Mouse (Mus musculus) gastrocnemius, adult 2 months (tissue): ENCODE results near the gene Sp9. TPM values are rescaled to one million over a fixed set of nuclear protein-coding genes. Genes with fewer than 3 reads are reported as not detected.

ENCODE experiments used
- DNase-seq: peaks from one replicate; pipeline ENCODE4 v3.0.0; 2022
- H3K27ac ChIP-seq: fragments of 200-600 bp; 2 replicates; pipeline ENCODE4 v1.8.1; 2022; ENCODE audit warnings: mild to moderate bottlenecking
- H3K4me3 ChIP-seq: fragments of 200-600 bp; 2 replicates; pipeline ENCODE4 v1.8.1; 2022; ENCODE audit warnings: mild to moderate bottlenecking, moderate library complexity
- CTCF ChIP-seq: fragments of 200-600 bp; IDR thresholded peaks from 2 replicates; pipeline ENCODE4 v1.8.1; 2022; ENCODE audit warnings: antibody characterized with exemption, mild to moderate bottlenecking, moderate library complexity
- intact Hi-C: fragments of 180-260 bp; cut with DNase I; formaldehyde crosslinking; loops from one replicate; pipeline ENCODE4 v1.15.1; 2025
- total RNA-seq, 2 experiments: library from RNA; stranded (reverse); gene quantifications; 2 replicates each; pipeline ENCODE4 v1.2.3; 2021

Gene Sp9
- total RNA-seq, 2 experiments from 2014 or later: not detected

DNA sequence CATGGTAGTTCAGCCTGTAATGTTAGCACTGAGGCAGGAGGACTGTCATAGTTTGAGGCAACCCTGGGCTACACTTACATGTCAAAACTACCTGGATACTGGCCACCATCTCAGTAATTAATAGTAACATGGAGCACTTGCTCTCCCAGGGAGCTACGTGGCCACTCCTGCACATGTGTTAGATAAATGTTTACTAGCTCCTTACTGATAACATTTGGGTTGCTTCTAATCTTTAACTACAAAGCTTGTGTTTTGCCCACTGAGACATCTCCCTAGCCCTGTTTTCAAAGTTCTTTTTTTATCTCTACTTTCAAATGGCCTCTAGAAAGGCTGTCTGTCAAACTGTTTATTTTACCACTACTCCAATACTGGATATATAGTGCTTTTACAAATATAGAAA lies 30.3 kb downstream of the Sp9 start:
- TF ChIP-seq CTCF: no peak
- H3K4me3 ChIP-seq: no peak overlapping the region
- intact Hi-C loops: no loop called here
- DNase-seq: no peak
- H3K27ac ChIP-seq: no peak overlapping the region

DNA sequence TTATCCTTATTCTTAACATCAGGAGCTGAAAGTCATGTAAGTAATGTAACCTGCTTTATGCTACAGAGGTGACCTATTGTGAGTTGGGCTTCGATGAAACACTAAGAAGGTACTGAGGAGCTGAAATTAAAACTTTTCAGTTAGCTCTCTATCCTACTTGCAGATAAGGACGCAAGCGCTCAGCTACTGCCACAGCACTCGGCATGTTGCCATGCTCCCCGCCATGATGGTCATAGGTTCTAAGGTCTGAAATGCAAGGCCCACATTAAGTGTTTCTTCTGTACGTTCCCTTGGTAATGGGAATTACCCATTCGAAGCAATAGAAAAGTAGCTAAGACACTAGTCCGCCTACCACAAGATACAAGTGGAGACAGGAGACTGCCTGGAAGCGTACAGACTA lies 31.0 kb downstream of the Sp9 start:
- Histone ChIP-seq H3K4me3 (no peak overlapping the region), H3K27ac (no peak overlapping the region)
- intact Hi-C loops: no loop called here
- DNase-seq: no peak
- no peak for TF ChIP-seq CTCF

DNA sequence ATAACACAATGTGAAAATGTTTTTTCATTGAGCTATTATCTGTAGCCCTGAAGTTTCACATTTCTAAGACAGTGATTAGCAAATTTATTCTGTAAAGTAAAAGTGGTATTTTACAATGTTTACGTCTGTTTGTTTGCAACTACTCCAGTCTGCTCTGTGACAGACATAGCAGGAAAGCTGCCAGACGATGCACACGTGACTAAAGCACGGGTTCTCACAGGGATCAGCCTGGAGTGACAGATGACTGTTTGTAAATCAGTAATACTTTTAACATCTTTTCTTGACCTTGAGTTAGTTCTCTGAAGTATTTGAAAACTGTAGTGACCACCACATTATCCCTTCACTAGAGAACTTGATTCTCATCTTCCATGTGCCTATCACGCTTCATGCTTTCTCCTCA lies 32.8 kb downstream of the Sp9 start:
- no peak for DNase-seq
- Histone ChIP-seq H3K27ac (no peak overlapping the region), H3K4me3 (no peak overlapping the region)
- no peak for TF ChIP-seq CTCF
- intact Hi-C loops: no loop called here

DNA sequence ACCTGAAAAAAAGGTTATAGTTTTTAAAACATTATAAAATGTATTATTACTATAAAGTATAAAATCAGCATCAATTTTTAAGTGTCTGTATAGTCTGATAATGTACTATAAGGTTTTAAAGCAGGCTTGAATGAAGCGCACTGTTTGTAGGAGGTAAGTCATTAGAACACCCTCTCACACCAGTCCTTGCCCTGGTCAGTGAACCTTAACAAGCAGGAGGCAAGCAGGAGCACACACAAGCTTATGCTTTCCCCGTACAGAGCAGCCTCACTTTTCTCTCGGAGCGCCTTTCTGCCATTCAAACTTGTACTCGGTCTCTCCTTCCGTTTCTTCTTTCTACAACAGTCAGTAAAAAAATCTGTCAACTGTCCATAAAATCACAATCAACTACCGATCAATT lies 34.3 kb downstream of the Sp9 start:
- no peak for DNase-seq

DNA sequence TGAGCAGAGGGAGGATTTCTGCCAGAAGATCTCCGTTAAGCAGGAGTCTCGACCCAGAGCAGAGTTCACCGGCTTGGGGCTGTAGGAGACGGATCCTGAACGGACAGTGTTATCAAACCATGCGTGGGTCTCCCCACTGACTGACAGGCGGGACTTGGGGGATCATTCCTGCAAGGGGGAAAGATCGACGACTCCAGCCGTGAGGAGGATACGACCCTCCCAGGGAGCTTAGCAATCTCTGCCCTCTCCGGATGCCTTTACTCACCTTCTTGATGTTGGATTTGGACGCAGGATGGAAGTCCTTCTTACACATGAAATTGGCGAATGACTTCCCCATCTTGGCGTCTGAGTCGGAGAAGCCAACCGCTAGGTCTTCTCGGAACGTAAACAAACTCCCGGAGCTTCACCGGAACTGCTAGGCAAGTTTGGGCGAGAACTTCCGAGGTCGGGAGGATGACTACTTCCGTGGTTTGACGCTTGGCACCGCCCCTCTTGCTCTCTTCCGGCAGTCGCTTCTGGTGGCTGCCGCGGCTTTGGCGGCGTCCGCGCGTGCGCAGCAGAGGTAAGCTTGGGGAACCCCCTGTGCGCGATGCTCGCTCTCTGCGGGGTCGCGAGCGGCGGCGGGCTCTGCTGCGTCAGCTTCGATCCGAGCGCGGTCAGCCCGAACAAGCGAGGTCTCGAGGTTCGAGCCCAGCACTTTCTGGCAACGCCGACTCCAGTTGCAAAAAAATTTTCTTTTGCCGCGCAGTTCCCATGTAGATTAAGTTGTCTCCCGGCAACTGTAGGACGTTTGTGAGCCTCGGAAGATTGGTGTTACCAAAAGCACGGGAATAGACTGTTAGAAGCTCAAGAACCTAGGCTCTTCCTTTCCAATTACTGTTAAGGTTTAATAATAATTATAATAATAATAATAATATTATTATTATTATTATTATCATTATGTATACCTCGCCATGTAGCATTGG lies 40.7 kb downstream of the Sp9 start, which contains the start of the genes Scrn3 and Cir1:
Gene Scrn3, plus strand, starts transcription at position 450 of the 965 bp plus-strand sequence.
Gene Cir1, minus strand, starts transcription at position 550 of the 965 bp plus-strand sequence.
- Histone ChIP-seq H3K4me3 (peak within 1 kb of the TSS; percentile 79), H3K27ac (peak within 1 kb of the TSS; percentile 95)
- DNase-seq: peak; percentile 97
- no peak for TF ChIP-seq CTCF
- intact Hi-C loops: loop anchor here (2.0 kb wide), 1 partner anchor 74 kb away; the partner anchor contains the start of gene Gpr155

More for the DNA sequence above, 34.3 kb downstream of the Sp9 start:
- H3K4me3 ChIP-seq: no peak overlapping the region
- intact Hi-C loops: no loop called here
- no peak for TF ChIP-seq CTCF
- no peak overlapping the region for H3K27ac ChIP-seq

DNA sequence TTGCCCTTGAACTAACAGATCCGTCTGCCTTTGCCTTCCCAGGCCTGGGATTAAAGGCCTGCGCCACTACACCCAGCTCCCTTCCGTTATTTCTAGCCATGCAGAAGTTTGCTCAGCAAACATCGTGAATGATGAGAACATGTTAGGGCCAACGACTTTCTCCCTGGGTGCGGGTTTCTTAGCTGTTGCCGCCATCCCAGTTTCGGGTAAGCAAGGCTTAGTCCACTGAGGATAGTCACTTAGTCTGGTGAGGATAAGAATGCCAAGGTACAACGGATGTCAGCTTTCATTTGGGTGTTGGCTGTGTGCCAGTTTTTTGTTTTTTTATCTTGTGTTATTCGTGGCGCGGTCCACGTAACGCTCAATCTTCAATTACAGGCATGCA lies 41.4 kb downstream of the Sp9 start:
- TF ChIP-seq CTCF: no peak
- peak overlapping the region; percentile 95 for H3K27ac ChIP-seq
- peak overlapping the region; percentile 79 for H3K4me3 ChIP-seq
- peak; percentile 50 for DNase-seq
- intact Hi-C loops: loop anchor here (2.0 kb wide), 1 partner anchor 74 kb away; the partner anchor contains the start of gene Gpr155

DNA sequence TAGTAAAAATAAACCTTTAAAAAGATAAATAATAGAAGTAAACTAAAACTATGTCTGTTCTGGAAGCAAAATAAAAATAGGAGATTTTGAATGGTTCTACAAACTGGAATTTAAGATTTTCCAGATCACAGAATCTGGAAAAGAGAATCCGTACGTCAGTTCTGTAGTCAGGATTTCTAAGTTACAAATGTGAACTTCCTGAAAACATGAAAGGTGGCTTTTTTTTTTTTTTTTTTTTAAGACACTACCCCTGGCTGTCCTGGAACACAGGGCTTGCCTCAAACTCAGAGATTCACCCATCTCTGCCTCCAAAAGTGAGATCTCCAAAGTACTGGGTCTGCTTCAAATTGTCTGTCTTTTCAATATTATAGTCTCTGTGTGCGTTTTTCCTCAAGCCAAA lies 42.6 kb downstream of the Sp9 start:
- Histone ChIP-seq H3K27ac (no peak overlapping the region; the same call in 1 of the 2 replicates), H3K4me3 (no peak overlapping the region)
- DNase-seq: no peak
- no peak for TF ChIP-seq CTCF
- intact Hi-C loops: no loop called here

DNA sequence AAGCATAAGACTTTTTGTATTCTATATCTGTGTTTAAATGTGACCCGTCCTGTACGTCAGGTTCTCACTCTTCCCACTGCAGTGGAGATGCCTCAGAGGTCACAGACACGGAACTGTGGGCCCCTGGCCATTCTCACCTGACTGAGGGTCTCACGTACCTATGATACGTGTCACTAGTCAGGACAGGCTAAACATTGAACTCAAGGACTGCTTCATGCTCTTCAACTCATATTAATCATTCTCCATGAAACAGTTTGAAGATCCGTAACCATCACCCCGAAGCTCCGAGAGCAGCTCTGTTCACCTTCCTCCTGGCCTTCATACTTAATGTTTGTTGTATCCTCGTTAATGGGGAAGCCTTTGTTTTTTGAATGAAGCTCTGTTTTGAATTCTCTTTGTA lies 45.7 kb downstream of the Sp9 start:
- TF ChIP-seq CTCF: no peak
- intact Hi-C loops: no loop called here
- no peak overlapping the region for H3K4me3 ChIP-seq

DNA sequence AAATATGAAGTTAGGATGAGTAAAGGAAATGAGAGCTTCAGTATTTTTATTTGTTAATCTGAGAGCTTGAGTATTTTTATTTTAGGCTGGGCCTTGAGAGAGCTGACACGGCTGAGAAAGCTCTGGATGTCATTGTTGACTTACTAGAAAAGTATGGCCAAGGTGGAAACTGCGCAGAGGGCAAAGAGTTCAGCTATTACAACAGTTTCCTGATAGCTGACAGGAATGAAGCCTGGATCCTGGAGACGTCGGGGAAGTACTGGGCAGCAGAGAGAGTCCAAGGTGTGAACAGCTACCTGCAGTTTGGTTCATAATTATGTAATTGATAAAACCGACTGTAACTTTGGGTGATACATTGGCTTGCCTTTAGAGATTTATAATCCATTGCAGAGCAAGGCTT lies 47.5 kb downstream of the Sp9 start:
- intact Hi-C loops: no loop called here
- H3K4me3 ChIP-seq: no peak overlapping the region
- DNase-seq: no peak
- H3K27ac ChIP-seq: no peak overlapping the region
- TF ChIP-seq CTCF: no peak

More for the DNA sequence above, 45.7 kb downstream of the Sp9 start:
- no peak for DNase-seq
- no peak overlapping the region for H3K27ac ChIP-seq

DNA sequence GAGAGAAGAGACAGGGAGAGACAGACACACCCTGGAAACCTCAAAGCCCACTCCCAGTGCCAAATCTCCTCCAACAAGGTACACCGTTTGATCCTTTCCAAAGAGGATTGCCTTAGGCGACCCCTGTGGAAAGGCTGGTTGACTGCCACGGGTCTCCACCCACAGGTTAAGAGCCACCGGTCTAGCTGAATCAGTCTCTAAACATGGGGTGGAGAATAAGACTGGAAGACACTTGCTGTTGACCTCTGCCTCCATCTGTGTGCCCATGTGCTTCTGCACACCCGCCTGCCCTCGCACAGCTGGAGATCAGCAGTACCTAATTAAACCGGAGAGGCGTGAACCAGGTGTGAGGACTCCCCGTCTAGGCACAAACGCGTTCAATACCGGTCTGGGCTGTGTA lies 51.3 kb downstream of the Sp9 start:
- DNase-seq: no peak
- no peak overlapping the region for H3K27ac ChIP-seq
- no peak overlapping the region for H3K4me3 ChIP-seq
- no peak for TF ChIP-seq CTCF
- intact Hi-C loops: no loop called here

DNA sequence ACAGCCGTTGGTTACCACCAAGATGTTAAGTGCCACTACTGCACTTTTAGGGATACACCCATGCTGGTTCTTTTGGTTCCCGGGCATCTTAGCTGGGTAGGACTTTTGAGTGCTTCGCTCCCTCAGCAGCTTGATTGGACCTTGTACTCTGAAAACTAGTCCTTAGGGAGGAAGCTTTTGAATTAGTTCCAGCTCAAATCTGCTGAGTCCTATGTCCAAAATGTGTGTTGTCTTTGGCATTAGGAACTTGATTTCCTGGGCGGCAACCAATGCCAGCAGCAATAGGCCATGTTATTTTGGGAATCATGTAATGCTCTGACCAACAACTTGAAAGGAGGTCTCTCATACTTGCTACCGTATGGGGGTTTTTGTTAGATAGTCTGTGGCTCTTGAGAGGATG lies 54.1 kb downstream of the Sp9 start:
- no peak for TF ChIP-seq CTCF
- no peak for DNase-seq
- intact Hi-C loops: no loop called here
- Histone ChIP-seq H3K27ac (0 out of 2 replicates have a peak overlapping the region, but pooled peaks have one; percentile 32), H3K4me3 (no peak overlapping the region)

Other genes starting within 250 kb of the Sp9 start
- 10 to 100 TPM; 49.3 to 58.1 TPM for gene Ola1, start 53.0 kb upstream of the Sp9 start, total RNA-seq
- gene Scrn3, start 40.7 kb downstream of the Sp9 start, total RNA-seq: 10 to 100 TPM; 50.4 to 51.0 TPM
- gene Cir1, start 40.8 kb downstream of the Sp9 start, total RNA-seq: 10 to 100 TPM; 12.0 to 12.7 TPM
- gene Gpr155, start 114.6 kb downstream of the Sp9 start, total RNA-seq: 10 to 100 TPM; 14.1 to 15.7 TPM